Mouse (Mus musculus) activated CD4-positive, CD25-positive, alpha-beta regulatory T cell, adult 4 months (primary cell): ENCODE data around the gene Sorcs2. TPM values are rescaled to one million over a fixed set of nuclear protein-coding genes. Genes with fewer than 3 reads are reported as not detected.

ENCODE experiments used
- ATAC-seq: one replicate; pipeline ENCODE4 v1.8.0; 2017
- polyA plus RNA-seq, 2 experiments: library from polyadenylated mRNA; unstranded; fragments of 100-300 nt; shearing (Covaris generic); gene quantifications; one replicate each; pipeline ENCODE4 v1.2.1; 2017

Gene Sorcs2
- polyA plus RNA-seq, 2 experiments from 2014 or later, result 3.2 to 3.5 TPM

DNA sequence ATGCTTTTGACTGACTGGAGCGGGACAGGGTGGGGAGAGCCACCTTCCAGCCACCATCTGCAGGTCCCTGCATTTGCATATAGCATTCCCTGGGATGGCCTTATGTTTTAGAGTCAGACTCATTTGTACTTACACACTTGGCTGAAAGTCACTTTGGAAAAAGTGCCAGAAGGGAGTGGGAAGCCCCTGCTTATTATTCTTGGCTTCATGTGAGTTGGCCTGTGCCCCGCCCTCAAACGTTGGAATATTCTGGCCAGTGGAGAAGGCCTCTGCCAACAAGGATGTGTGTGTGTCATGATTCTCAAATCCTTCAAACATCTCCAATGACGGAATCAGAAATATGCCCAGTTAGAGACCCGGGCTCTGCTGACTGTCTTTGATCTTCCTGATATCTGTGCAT is 416.6 kb downstream of the Sorcs2 start:
- no peak for ATAC-seq

DNA sequence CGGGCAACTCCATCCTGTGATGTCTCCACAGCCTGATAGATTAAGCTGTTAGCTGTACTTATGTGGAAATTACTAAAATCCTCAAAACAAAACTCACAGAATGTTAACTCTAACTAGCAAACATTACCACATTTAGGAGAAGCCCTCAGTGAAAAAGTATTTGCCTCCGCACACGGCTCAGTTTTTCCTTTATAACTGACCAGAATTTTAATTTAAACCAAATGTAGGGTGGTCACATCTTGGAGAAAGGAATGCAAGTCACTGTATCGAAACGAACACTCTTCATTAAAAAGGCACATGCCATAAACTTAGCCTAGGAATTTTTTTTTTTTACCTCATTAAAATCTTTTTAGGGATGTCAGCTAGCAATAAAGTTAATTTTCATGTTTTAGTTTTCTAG is 417.4 kb downstream of the Sorcs2 start:
- no peak for ATAC-seq

DNA sequence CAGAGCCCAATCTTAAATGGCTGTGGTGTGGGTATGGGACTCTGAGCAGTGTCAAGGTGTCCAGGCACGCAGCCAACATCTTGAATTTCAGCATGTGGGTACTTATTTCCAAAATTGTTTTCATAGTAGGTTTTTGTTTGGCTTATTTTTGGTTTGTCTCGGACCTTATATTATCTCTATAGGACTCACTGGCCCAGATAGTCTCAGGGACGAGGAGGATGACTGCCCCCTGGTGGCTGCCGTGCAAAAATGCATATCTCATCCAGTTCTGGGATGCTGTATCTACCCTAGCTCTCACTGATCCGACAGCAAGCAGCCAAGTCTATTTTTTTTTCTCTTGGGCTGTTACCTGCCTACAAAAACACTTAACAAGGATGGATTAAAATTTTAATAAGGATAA is 422.3 kb downstream of the Sorcs2 start:
- ATAC-seq, result peak; percentile 51

DNA sequence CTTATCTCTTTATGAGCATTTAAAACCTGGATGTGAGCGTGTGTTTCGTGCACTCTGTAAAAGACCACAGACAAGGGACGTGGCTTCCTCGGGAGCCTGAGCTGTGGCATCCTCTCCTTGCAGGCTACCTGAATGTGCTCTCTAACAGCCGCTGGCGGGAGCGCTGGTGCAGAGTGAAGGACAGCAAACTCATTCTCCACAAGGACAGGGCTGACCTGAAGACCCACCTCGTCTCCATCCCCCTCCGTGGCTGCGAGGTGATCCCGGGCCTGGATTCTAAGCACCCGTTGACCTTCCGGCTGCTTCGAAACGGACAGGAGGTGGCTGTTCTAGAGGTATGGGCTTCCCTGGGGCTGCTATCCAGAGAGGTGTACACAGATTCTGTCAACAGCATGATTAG is 423.7 kb downstream of the Sorcs2 start:
- no peak for ATAC-seq

DNA sequence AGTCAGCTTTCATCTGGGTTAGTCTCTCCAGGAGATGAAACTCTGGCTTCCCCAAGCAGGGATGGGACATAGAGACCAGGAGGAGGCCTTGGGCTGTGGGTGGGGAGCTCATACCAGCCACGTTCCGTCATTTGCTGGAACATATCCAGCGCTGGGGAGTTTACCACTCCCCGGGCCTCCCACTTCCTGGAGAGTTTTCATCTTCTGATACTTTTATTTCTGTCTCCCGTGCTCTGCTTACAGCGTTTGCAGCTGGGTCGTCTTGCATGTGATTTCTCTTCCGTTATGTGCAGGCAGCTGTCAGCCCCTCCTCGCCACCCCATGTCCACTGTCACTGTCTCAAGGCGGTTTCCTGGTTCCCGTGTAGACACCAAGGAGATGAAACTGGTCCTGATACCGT is 424.1 kb downstream of the Sorcs2 start:
- ATAC-seq, result peak; percentile 69

DNA sequence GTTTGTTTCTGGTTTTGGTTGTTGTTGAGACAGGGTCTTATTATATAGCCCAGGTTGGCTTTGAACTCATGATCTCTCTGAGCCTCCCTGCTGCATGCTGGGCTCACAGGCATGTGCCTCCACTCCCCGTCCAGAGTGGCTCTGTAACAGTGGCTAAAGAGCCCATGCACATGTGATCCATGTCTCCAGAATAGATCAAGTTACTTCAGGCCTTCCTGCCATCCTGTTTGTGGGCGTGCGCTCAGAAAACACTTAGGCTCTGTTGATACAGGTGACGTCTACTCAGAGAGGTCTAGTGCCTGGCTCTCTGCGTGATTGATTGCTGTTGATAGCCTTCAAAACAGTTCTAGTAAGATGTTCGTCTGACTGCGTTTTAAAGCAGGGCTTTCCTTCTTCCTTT is 425.2 kb downstream of the Sorcs2 start:
- ATAC-seq, result no peak

DNA sequence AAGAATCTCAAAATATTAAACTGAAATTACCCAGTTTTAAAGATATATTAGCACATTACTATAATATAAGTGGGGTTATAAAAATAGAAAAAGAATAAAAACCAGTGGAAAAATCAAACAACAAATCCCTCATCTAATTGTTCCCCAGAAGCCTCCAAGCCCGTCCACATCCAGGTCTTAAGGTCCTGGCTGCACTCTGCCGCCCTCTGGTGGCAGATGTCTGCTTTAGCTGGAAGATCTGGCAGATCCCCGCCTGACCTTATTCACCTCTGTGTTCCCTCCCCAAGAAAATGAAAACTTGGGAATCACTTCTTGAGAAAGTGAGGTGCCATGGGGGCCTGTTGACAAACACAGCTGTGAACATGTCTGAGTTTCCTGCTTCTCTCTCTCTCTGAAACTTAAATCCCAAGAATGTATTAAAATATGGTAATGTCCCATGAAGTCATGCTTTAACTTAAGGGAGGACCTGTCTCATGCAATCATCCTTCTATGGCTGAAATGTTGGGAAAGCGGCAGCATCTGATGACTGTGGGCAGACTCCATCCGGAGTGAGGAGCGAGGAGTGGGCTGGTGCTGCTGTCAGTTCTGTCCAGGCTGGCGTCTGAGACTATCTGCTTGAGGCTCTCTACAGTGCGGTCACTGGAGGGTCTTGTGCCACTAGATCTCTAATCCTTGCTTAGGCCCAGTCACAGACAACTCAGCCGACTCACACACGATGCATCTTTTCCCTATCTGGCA is 425.9 kb downstream of the Sorcs2 start:
- ATAC-seq, result no peak

DNA sequence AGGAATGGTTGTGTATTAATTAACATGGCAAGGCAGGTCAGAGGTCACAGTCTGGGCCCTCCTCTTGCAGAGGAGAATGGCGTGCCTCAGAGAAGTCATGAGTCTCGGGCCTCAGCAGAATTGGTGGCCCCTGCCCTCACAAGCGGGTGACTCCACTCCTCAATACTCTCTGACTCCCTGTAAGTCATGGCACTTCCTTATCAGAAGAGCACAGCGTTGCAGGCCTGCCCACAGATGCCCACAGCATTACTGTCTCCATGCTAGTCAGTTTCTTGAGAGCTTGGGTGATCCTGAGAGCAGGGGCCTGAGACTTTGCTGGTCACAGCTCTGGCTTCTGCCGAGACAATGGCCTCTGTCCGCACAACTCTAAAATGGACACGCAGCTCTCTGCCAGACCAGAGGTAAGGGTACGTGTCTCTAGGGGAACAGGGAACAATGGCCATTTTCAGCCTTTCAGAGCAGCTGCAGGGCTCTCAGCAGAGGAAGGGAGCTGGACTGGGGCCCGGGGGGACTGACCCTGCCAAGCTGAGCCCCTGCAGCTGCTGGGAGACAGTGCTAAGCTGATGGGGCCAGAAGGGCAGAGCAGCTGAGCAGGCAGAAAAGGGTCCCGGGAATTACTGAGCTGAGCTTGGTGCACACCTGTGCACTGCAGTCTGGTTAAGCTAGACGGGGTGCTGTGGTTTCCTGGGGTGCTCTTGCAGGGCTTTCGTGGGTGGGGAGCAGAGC is 427.4 kb downstream of the Sorcs2 start:
- ATAC-seq, result no peak

DNA sequence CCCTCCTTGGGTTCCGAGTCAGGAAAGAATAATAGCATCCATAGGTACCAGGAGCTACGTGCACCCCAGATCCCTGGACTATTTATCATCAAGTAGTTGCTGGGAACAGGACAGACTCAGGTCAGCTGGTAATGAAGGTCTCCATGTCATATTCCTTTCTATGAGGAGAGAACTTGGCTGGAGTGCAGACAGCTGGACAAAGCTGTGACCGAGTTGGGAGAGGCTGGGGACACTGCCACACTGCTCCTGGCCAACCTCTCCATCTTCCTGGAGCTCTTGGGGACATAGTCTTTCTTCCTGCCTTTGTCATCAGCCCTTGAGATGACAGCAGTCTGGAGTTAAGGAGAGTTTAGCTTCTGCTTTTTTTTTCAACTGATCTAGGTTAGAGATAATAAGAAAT is 428.1 kb downstream of the Sorcs2 start:
- no peak for ATAC-seq

Other genes with a start within 250 kb of the Sorcs2 start
- gene Psapl1, start 194.1 kb downstream of the Sorcs2 start, polyA plus RNA-seq, result not detected
- gene Grpel1, start 66.9 kb upstream of the Sorcs2 start, polyA plus RNA-seq, result 10 to 100 TPM; 40.7 to 42.1 TPM
- gene Tada2b, start 86.1 kb upstream of the Sorcs2 start, polyA plus RNA-seq, result 1 to 10 TPM; 2.4 to 4.7 TPM
- gene Ccdc96, start 86.4 kb upstream of the Sorcs2 start, polyA plus RNA-seq, result not detected
- gene Tbc1d14, start 195.1 kb upstream of the Sorcs2 start, polyA plus RNA-seq, result 10 to 100 TPM; 52.2 to 57.6 TPM